Mouse (Mus musculus) cerebellum, postnatal 4 days (tissue): Measurements from ENCODE around the gene Plagl2.

Source experiments
- DNase-seq, 2 experiments: peaks; one replicate each; pipeline ENCODE4 v3.0.0; 2022; ENCODE audit warnings: low spot score in 2 of 2, mixed read lengths in 1 of 2

Gene Plagl2

DNA sequence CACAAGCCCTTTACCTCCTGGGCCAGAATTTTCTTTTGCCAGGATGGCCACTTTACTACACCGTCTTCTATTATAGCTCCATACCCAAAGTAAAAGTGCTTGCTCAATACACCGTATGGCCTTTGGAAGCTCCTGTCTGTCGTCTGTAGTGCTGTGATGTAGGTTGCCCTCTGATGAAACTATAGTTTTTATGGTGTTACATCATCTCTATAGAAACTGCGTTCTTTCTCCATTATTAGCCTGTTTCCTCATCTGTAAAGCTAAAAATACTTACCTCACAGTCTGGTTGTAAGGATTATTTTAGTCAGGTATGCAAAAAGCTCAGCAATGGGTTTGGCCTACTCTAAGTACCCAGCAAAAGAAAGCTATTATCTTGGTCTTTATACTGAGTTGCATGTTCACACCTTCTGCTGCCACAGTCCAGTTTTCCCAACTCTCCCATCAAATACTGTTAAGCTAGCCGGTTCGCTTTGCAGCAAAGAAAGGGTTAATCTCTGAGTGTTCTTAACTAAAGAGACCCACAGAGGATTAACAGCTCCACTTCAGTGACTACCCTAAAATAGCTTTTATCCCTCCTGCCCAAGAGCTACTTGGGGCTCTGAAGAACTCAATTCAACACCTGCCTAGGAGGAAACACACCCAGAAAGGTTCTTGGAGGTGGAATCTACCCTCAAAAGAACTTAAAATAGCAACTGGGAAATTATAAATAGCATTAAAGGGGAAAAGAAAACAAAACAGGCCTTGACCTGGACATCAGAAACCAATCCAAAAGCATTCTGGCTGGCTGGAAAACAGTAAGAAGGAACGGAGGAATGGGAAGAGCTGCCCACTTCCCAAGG lies 2.0 kb downstream of the Plagl2 start:
- DNase-seq = no peak

DNA sequence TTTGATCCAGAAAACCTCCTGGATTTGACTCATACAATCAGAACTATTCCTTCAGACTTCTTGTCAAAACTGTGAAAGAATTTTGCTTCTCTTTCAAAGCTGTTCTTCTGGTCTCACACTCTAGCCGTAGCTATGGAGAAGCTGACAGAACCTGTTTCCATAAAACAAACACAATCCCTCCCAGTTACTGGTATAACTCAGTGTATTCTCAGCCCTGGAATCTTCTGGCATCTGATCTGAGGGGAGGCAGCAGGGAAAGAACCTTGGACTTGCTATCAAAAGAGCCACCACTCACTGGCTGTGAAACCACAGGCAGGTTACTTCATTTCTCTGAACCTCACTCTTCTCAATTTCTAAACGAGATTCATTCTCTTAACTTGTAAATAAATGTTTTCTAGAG lies 2.8 kb downstream of the Plagl2 start:
- no peak for DNase-seq

DNA sequence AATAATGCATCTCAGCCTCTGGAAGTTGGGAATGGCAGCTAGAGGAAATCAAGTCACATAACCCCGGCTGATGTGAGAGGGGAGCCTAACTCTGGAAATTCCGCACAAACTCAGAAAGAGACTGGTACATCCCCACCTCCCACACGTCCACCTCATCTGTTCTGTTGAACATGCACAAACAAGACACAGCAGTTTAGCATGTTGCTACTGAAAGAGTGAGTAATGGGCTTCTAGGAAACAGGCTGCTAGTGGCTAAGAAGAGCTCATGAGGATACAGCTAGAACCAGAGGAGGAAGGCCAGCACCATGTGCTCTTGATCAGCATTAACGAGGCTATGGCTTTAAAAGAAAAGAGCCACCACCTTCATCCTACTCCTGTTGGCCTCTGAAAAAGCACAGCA lies 3.3 kb downstream of the Plagl2 start:
- no peak for DNase-seq

DNA sequence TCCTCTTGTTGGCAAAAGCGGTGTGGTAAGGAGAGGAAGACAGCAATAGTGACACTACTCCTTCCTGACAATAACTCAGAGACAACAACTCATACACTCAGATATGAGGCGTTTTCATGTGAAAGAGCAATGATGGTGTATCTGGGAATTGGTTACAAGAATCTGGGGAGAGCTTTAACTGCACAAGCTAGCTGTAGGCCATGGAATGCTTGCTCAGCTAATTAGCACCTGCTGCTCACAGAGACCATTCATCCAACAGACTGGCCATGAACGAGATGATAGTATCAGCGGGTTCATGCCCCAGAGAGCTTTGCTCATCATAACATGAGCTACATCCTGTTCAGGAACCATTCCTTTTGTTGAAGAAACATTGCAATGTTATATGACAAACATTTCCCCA lies 4.0 kb downstream of the Plagl2 start:
- no peak for DNase-seq

DNA sequence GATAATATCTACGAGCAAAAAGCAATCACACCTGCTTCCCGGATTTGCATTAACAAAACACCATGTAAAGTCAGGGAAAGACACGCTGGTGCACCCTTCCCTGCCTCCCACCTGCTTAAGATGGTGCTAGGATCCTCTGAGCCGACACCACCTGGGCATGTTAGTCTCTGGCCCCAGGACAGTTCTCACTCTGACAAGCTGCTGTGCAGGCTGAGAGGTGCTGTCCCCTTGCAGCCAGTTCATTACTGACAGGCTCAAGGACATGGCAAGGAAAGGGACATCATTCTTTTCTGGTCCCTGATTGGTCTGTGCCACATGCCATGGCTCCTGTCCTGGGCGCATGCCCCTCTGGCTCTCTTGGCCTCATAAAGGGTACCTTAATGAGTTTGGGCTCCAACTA lies 12.7 kb downstream of the Plagl2 start:
- DNase-seq = no peak

GRCm38 (mm10) chr2:153227959-153228358 lies 13.3 kb downstream of the Plagl2 start:
- DNase-seq = no peak

- DNase-seq = no peak
Observed at GRCm38 (mm10) chr2:153225595-153225953, 15.7 kb downstream of the Plagl2 start.

- DNase-seq = peak; percentile 44 to 56
Observed at GRCm38 (mm10) chr2:153224946-153225594, 16.2 kb downstream of the Plagl2 start, which contains the start of gene Tspyl3. TSS of gene Tspyl3 (minus strand) at chr2:153225441.

GRCm38 (mm10) chr2:153222566-153222965 lies 18.7 kb downstream of the Plagl2 start:
- DNase-seq = no peak

DNA sequence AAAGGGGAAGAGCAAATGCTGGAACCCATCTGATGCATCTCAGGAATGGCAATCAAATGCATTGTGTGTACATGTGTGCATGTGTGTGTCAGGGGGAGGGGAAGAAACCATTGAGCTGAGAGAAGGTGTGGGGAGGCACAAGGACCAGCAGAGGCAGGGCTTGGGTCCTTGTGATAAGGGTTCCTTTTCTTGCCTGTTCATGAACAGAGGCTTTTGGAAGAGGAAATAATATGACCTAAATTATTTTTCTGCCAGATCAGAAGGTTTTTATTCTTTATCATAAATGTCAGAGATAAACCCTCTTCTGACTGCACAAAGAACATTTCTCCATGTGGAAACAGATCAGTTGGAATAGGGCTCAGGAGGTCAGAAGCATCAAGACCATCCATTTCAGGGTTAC lies 19.1 kb downstream of the Plagl2 start:
- DNase-seq = no peak

GRCm38 (mm10) chr2:153221620-153222019 lies 19.6 kb downstream of the Plagl2 start:
- DNase-seq = no peak

GRCm38 (mm10) chr2:153218516-153218915 lies 22.7 kb downstream of the Plagl2 start:
- DNase-seq = no peak

DNA sequence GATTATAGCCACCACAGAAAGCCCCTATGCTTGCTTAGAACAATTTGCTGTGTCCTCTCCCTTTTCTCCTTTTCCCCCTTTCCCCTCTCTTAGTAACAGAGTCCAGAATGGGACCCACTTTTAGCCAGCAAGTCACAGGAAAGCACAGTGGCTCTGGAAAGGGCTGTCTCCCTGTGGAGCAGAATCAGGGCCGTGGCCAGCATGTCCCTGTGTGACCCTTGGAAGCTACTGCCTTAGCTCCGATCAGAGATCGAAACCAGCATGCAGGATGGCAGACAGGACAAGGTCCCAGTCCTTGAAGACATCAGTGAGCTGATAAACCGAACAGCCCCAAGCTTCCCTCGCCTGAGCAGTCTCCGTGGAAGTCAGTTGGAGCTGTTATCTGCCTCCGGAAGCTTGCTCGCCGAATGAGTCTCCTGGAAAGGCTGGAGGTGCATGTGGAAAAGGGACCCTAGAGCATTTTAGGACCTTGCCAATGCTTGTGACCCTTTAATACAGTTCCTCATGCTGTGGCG lies 23.3 kb downstream of the Plagl2 start:
- DNase-seq = no peak

DNA sequence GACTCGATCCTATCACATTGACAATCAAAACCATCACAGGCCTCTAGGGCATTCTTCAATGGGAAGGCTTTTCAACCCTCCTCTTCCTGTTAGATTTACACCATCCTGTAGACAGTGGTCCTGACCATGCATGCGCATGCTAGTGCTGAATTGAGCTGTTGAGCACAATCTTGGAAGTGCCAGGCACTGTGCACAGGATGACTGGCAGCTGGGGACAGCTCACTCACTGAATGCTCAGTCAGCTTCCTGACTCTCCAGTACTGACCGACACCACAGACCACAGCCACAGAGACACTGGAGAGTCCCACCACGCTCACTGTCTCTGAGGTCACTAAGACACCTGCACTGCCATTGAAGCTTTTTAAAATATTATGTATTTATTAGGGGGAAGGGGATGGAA lies 25.8 kb downstream of the Plagl2 start:
- no peak for DNase-seq

- DNase-seq = no peak
Observed at GRCm38 (mm10) chr2:153214771-153215259, 26.4 kb downstream of the Plagl2 start.

GRCm38 (mm10) chr2:153213351-153213750 lies 27.9 kb downstream of the Plagl2 start:
- DNase-seq = no peak

GRCm38 (mm10) chr2:153211451-153211850 lies 29.8 kb downstream of the Plagl2 start:
- DNase-seq = no peak

DNA sequence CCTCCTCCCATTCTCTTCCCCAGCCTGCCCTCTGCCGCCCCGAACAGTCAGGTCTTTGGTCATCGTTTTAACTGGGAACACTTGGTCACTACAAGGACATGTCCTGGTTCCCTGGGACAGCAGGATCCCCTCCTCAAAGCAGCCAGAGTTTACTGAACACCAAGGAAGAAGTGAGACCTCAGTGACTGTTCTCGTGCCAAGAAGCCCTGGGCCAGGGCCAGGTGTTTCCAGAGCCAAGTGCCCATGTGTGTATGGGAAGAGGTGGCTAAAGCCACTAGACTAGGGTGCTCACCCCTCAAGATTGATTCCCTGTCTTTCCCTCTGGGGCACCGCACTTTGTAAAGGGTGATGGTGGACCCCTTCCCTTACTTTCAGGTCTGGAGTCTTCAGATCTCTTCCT lies 31.9 kb downstream of the Plagl2 start:
- no peak for DNase-seq

DNA sequence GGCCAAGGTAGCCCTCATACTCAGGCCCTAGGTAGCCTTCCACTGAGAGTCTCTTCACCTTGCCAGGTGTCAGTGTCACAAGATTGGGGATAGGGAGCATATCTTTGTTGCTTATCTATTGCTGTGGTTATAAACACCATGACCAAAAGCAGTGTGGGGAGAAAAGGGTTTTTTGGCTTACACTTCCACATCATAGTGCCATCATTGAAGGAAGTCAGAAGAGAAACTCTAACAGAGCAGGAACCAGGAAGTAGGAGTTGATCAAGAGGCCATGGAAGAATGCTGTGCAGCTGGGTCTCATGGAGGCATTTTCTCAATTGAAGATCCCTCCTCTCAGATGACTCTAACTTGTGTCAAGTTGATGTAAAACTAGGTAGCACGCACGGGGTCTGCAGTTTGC lies 33.1 kb downstream of the Plagl2 start:
- no peak for DNase-seq

DNA sequence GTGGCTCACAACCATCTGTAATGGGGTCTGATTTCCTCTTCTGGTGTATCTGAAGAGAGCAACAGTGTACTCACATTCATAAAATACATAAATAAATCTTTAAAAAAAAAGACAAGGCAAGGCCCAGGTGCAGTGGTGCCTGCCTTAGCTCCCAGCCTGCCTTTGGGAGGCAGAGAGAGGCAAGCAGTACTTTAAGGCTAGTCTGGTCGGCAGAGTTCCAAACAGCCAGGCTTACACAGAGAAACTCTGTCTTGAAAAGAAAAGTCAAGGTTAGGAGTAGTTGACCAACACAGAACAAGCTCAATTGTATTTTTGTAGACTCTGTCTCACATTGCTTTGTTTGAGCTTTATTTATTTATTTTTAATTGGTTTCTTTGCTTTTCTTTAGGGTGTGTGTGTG lies 38.5 kb downstream of the Plagl2 start:
- no peak for DNase-seq

- no peak for DNase-seq
Observed at GRCm38 (mm10) chr2:153199114-153199513, 42.1 kb downstream of the Plagl2 start.

DNA sequence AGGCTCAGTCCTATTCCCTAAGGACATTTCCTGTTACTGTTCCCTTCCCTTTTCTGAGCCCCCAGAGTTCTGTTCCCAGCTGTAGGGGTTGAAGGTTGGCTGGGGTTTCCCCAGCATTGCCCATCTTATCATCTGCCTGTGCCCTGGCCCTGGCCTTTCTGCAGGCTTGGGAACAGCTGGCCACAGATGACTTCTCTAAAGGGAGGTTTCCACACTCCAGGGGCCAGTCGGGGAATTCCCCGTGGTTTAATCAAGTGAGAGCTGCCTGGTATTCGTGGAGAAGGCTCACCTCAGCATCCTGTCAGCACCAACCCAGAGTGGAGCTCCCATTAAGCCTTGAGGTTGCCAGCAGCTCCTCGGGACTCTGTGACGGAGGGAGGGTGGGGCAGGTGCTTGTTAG lies 42.7 kb downstream of the Plagl2 start:
- DNase-seq = no peak

GRCm38 (mm10) chr2:153194255-153194654 lies 47.0 kb downstream of the Plagl2 start:
- no peak for DNase-seq
